Mouse (Mus musculus): Measurements from ENCODE around the gene Utp4.
"Not testable (repeated sequence)": the region's sequence is repeated elsewhere in the genome, so short reads cannot be mapped to it uniquely, and the experiment has no call there.

The Utp4 gene

DNA sequence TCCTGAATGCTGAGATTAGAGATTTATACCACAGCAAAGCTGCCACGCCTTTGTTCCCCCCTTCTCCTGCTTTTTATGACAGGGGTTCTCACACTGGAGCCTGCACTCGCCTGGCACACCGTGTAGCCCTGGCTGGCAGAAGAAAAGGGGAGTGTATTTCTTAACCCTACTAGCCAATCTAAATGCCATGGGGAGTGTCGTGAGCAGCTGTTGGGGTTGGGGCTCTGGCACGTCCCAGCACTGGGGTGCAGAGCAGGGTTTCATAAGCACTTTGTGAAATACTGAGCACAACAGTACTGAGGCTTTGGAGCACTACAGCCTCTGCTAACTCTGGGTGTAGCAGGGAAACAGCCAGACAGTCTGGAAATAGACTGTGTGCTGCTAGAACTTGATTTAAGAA is 6.0 kb downstream of the Utp4 start:
- intact Hi-C loops (cut with DNase I), result no loop called here

GRCm38 (mm10) chr8:106905727-106906480 is 12.5 kb downstream of the Utp4 start:
- intact Hi-C loops (cut with DNase I), result loop anchor here (2.0 kb wide), 1 partner anchor 97 kb away; no protein-coding TSS in a partner anchor

DNA sequence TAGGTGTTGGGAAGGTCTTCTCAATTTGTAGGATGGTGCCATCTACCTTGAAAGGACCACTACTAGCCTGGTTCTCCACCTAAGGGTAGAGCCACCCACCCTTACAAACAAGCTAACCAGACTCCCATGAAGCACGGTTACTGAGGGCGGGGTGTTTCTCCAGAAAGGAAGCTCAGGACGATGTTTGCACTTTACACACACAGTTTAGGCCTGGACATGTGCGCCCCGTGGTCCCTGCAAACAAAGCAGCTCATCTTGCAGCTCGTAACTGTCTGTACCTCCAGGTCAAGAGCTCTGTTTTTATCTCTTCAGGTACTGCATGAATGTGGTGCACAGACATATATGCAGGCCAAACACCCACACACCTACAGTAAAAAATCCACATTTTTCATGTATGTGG is 13.2 kb downstream of the Utp4 start:
- intact Hi-C loops (cut with DNase I), result no loop called here

- intact Hi-C loops (cut with DNase I), result no loop called here
Observed at GRCm38 (mm10) chr8:106907450-106907849, 14.0 kb downstream of the Utp4 start.

DNA sequence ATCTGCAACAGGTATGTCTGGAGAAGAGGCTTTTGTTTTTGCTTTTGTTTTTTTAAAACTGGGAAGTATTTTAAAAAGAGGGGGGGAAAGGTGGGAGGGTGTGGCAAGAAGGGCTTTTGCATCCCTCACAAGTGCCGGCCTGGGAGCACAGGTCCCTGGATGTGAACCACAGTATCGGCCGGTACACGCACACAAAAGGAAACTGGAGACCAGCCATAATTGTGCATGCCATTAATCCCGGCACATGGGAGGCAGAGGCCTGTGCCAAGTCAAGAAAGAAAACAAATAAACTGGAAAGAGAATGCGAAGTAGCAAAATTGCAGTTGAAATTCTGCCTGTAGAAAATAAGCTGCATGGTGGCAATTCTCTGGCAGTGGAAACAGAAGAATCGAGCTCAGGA is 14.9 kb downstream of the Utp4 start:
- intact Hi-C loops (cut with DNase I), result no loop called here

- intact Hi-C loops (cut with DNase I), result loop anchor here (2.0 kb wide), 1 partner anchor 89 kb away; no protein-coding TSS in a partner anchor
Observed at GRCm38 (mm10) chr8:106913631-106914030, 20.2 kb downstream of the Utp4 start.

DNA sequence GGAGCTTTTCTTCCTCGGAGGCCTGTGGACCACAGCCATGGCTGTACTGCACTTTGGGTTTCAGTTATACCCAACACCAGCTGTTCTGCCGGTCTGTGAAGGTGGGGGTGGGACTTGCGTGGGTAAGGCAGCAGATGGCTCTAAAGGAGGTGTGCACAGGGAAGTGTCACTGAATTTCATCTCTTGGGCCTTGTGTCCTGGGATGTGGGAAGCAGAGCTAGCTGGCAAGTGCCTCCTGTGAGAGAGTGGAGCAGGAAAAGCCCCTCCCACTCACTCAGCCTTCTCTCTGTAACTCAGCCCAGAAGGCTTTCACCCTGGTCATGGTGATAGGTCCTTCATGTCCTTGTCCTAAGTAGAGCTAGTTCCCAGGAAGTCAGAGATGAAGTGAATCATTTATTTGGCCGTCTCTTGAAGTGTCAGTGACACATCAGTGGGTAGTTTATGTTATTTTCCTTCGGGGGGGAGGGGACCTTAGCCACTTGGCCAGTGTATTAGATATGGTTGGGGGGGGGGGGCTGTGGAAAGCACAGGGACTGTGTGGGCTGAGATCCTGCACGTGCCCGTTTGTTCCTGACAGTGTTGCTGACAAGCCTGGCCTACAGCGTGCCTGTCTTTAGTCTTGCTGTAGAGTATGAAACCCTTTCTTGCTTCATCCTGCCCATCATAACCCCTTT is 26.4 kb downstream of the Utp4 start:
- intact Hi-C loops (cut with DNase I), result no loop called here

DNA sequence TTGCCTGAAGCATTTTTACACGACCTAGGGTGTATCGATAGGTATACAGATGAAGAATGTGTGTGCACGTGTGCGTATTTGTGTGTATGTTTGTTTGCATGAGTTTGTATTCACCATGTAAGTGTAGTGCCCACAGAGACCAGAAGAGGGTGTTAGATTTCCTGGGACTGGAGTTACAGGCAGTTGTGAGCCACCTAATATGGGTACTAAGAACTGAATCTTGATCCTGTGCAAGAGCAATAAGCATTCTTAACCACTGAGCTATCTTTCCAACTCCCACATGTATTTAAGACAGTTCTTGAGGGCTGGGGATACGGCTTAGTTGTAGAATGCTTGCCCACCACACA is 26.9 kb downstream of the Utp4 start:
- intact Hi-C loops (cut with DNase I), result no loop called here

GRCm38 (mm10) chr8:106924057-106924456 is 30.6 kb downstream of the Utp4 start:
- intact Hi-C loops (cut with DNase I), result no loop called here

DNA sequence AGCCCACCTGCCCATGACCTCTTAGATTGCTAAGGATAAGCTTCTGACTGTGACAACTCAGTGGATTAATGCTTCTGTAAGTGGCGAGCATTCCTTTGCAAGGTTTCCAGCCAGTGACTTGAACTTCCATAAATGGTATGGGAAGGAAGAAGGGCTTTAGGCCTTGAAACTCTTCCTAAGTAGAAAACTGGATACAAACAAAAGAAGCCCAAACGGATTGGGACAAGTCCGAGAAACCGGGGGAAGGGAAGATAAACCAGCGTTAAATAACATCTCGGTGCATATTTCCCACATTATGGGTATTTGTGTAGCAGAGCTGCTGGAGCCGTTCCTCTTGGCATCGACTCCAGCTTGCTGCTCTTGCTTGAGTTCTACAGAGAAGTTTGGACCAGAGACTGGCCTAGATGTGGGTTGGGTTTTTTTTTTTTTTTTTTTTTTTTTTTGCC is 31.5 kb downstream of the Utp4 start:
- intact Hi-C loops (cut with DNase I), result no loop called here

DNA sequence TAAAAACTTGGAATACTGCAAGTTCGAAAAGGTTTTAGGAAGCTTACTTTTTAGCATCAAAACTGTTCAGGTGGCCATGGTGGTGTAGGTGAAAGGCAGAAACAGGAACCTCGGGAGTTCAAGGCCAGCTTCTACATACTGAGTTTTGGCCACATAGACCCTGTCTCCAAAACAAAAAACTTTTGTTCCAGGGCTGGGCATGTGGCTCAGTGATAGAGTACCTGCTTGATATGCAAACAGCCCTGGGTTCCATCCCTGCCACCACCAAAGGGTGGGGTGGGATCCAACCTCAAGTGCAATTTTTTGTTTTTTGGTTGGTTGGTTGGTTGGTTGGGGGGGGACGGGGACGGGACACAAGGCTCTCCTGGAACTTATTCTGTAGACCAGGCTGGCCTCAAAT is 32.0 kb downstream of the Utp4 start:
- intact Hi-C loops (cut with DNase I), result no loop called here

- intact Hi-C loops (cut with DNase I), result no loop called here
Observed at GRCm38 (mm10) chr8:106927247-106927646, 33.8 kb downstream of the Utp4 start.

GRCm38 (mm10) chr8:106928182-106928581 is 34.7 kb downstream of the Utp4 start:
- intact Hi-C loops (cut with DNase I), result not testable (repeated sequence)

DNA sequence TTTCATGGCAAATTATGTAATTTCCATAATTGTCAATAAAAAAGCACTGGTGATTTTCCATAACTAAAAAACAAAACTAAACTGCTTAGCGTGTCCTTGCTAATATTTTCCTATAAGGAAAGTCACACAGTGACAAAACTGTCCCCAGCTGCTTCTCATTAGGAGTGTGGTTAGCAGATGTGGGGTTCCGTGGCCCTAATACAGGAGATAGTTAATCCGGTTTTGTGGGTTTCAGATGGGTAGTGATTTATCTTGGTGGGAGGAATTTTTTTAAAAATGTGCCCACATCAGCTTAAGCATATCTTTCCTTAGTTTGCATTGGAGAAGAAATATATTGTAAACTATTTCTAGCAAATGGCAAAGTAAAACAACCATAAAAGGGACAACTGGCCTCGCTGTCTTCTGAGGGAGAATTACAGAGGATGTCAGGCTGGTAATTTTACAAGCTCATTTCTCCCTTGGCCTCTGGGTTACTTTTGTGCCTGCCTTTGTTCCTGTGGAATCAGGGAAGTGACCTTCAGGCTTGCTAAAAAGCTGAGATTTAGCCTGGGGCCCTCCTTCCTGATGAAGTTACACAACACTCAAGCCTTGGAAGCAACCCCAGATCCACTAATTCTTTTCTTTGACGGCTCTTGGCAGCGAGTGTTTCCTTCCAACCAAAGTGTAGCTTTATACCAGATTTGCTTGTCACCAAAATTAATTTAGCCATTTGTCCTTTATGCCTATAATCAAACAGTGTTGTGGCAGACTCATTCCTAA is 35.9 kb downstream of the Utp4 start:
- intact Hi-C loops (cut with DNase I), result no loop called here

DNA sequence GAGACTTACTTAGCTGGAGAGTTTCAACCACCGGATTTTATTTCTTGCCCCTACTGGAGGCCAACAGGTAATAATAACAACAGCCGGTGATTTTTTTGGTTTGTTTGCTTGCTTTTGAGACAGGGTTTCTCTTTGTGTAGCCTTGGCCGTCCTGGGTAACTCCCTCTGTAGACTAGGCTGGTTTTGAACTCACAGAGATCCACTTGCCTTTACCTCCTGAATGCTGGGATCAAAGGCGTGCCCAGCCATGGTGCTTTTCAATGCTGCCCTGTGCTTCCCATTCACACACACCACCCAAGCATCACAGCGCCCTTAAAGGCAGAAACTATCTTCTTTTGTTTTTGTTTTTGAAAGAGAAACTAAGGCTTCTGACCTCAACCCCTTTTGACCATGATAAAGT is 36.5 kb downstream of the Utp4 start:
- intact Hi-C loops (cut with DNase I), result no loop called here

GRCm38 (mm10) chr8:106932376-106933065 is 39.1 kb downstream of the Utp4 start:
- intact Hi-C loops (cut with DNase I), result no loop called here

- intact Hi-C loops (cut with DNase I), result no loop called here
Observed at GRCm38 (mm10) chr8:106933506-106934143, 40.2 kb downstream of the Utp4 start.

DNA sequence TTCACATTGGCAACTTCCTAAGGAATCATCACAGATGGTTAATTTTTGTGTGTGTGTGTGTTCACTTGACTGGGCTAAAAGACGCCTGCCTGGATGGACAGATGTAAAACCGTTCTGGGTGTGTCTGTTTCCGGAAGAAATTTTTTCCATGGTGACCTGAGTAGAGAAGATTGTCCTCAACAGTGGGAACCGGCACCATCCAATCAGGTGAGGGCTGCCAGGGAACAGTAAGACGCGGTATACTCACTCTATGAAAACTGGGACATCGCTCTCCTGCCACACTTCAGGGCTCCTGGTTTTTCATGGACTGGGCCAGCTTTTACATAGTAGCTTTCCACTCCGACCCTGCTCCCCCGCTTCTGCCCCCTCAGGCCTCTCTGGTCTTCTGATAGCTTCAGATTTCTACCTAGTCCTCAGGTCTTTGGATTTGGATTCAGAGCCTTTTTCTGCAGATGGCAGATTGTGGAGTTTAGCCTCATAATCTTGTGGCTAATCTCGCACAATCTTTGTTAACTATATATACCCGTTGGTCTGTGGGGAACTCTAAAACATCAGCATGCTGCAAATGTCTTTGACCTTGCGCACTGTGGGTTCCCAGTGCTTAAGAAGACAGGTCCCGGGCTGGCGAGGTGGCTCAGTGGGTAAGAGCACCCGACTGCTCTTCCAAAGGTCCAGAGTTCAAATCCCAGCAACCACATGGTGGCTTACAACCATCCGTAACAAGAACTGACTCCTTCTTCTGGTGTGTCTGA is 41.0 kb downstream of the Utp4 start:
- intact Hi-C loops (cut with DNase I), result no loop called here

- intact Hi-C loops (cut with DNase I), result no loop called here
Observed at GRCm38 (mm10) chr8:106935324-106935869, 42.0 kb downstream of the Utp4 start, which contains the start of gene Sntb2. TSS of gene Sntb2 (plus strand) at chr8:106935750.

- intact Hi-C loops (cut with DNase I), result no loop called here
Observed at GRCm38 (mm10) chr8:106935899-106936477, 42.6 kb downstream of the Utp4 start.

All from adrenal gland (tissue).